In the genomic region with DNA sequence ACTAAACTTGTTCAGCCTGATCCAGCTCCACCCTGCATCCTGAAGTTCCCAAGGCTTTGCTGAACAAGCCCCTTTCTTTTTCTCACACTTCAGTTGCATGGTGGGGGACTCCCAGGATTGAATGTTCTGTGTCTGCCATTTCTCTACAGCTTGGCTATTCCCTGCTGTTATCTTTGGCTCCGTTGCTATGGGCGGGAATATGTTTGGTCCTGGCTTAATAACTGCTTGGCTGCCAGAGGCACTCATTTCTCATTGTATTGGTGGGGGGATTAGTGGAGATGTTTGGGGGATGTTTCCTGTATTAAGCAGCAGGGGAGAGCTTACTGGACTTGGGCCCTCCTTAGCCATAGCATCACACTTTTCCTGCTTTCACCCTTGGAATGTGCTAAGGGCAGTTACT, we compare ENCODE assay signal across 14 mouse cellular contexts.
DNase-seq lines count a peak whose midpoint lies in the region; ATAC-seq and TF ChIP-seq lines count a peak whose summit lies in the region.
"Had no signal": no experiment of that assay in that cellular context is flagged by ENCODE, and none has a peak within 500 bp of the region (broad histone marks: within the 10 kb centered on the region; RNA-seq: fewer than 3 reads in every experiment).

No protein-coding gene starts in this region.

- DNase-seq in embryonic facial prominence, embryonic 14.5 days (ENCODE audit: low spot score): peak; percentile 82
- no peak for DNase-seq in embryonic facial prominence, embryonic 10.5 days (ENCODE audit: low spot score)
- DNase-seq in hindbrain, embryonic 10.5 days (ENCODE audit: low spot score): peak; percentile 12
- DNase-seq in retina, postnatal 1 day: peak; percentile 34
- no peak for DNase-seq in retina, embryonic 14.5 days (ENCODE audit: low spot score)
- DNase-seq in thymus, adult 2 months: no peak
- no peak for DNase-seq in liver, embryonic 11.5 days (ENCODE audit: low spot score)
- DNase-seq: B cell, adult 2 months; cerebellum, adult 11-12 months; kidney, adult 9 months had no signal

- H3K4me1 ChIP-seq in embryonic facial prominence, embryonic 14.5 days (ENCODE audit: control insufficient read depth, insufficient read depth, low read length): peaks cover 11% of the 10 kb centered on the region; the same call in 1 of the 2 replicates
- H3K4me1 ChIP-seq in embryonic facial prominence, embryonic 10.5 days: peaks cover 10% of the 10 kb centered on the region
- peaks cover 9% of the 10 kb centered on the region for H3K4me1 ChIP-seq in hindbrain, embryonic 10.5 days (replicated peaks)
- 0 out of 2 replicates have a peak, but pooled peaks cover 5% of the 10 kb centered on the region for H3K4me1 ChIP-seq in hindbrain, embryonic 12.5 days
- no peaks in the 10 kb centered on the region for H3K4me1 ChIP-seq in thymus, adult 2 months (replicated peaks; ENCODE audit: control insufficient read depth, insufficient read depth, low read length)
- H3K4me1 ChIP-seq in liver, embryonic 11.5 days (replicated peaks; ENCODE audit: control insufficient read depth, insufficient read depth, low read length): no peaks in the 10 kb centered on the region

- peak; percentile 50; the same call in 1 of the 2 replicates for ATAC-seq in embryonic facial prominence, embryonic 14.5 days (ENCODE audit: low read depth)
- no peak for ATAC-seq in hindbrain, embryonic 12.5 days (ENCODE audit: low FRiP score)
- ATAC-seq in liver, embryonic 11.5 days (replicated peaks; ENCODE audit: low FRiP score): no peak

- no peaks in the 10 kb centered on the region for H3K27me3 ChIP-seq in embryonic facial prominence, embryonic 14.5 days (replicated peaks; ENCODE audit: control insufficient read depth, insufficient read depth, low read length)
- H3K27me3 ChIP-seq in embryonic facial prominence, embryonic 10.5 days (replicated peaks; ENCODE audit: low read depth, poor library complexity, severe bottlenecking): no peaks in the 10 kb centered on the region
- no peaks in the 10 kb centered on the region for H3K27me3 ChIP-seq in hindbrain, embryonic 10.5 days (ENCODE audit: insufficient read depth, poor library complexity, severe bottlenecking)
- no peaks in the 10 kb centered on the region for H3K27me3 ChIP-seq in hindbrain, embryonic 12.5 days
- H3K27me3 ChIP-seq in thymus, adult 2 months (ENCODE audit: control insufficient read depth, insufficient read depth, low read length): no peaks in the 10 kb centered on the region
- no peaks in the 10 kb centered on the region for H3K27me3 ChIP-seq in liver, embryonic 11.5 days (replicated peaks; ENCODE audit: control insufficient read depth, insufficient read depth, low read length)
- H3K27me3 ChIP-seq: embryonic facial prominence, embryonic 12.5 days; neural tube, embryonic 12.5 days had no signal

- no peak overlapping the region for H3K9ac ChIP-seq in embryonic facial prominence, embryonic 14.5 days (ENCODE audit: low read depth, low read length)
- H3K9ac ChIP-seq in hindbrain, embryonic 12.5 days: no peak overlapping the region
- H3K9ac ChIP-seq in liver, embryonic 11.5 days (ENCODE audit: low read depth, low read length): no peak overlapping the region
- H3K9ac ChIP-seq: embryonic facial prominence, embryonic 12.5 days; neural tube, embryonic 12.5 days had no signal

- 17% methylated on average over 2 of the region's 2 CpGs for WGBS in embryonic facial prominence, embryonic 14.5 days
- WGBS in embryonic facial prominence, embryonic 10.5 days: 24% methylated on average over 2 of the region's 2 CpGs
- WGBS in hindbrain, embryonic 10.5 days: 36% methylated on average over 2 of the region's 2 CpGs
- WGBS in hindbrain, embryonic 12.5 days: 33% methylated on average over 2 of the region's 2 CpGs
- 68% methylated on average over 2 of the region's 2 CpGs for WGBS in thymus, adult 2 months
- 28% methylated on average over 2 of the region's 2 CpGs for WGBS in liver, embryonic 11.5 days

- 0 out of 2 replicates have a peak overlapping the region, but pooled peaks have one; percentile 18 for H3K27ac ChIP-seq in embryonic facial prominence, embryonic 14.5 days (replicated peaks; ENCODE audit: low read depth, low read length)
- H3K27ac ChIP-seq in embryonic facial prominence, embryonic 10.5 days (replicated peaks): no peak overlapping the region
- H3K27ac ChIP-seq in hindbrain, embryonic 10.5 days: no peak overlapping the region
- no peak overlapping the region for H3K27ac ChIP-seq in hindbrain, embryonic 12.5 days
- H3K27ac ChIP-seq in thymus, adult 2 months (ENCODE audit: control insufficient read depth, insufficient read depth, low read length): no peak overlapping the region
- no peak overlapping the region for H3K27ac ChIP-seq in liver, embryonic 11.5 days (ENCODE audit: low read depth, low read length)
- H3K27ac ChIP-seq: embryonic facial prominence, embryonic 12.5 days; layer of hippocampus, adult 2 months; neural tube, embryonic 12.5 days had no signal

- H3K4me2 ChIP-seq in embryonic facial prominence, embryonic 14.5 days (ENCODE audit: low read depth, low read length): no peak overlapping the region
- no peak overlapping the region for H3K4me2 ChIP-seq in hindbrain, embryonic 12.5 days (replicated peaks)
- H3K4me2 ChIP-seq in liver, embryonic 11.5 days: no peak overlapping the region
- H3K4me2 ChIP-seq: embryonic facial prominence, embryonic 12.5 days; neural tube, embryonic 12.5 days had no signal

- H3K9me3 ChIP-seq in embryonic facial prominence, embryonic 14.5 days (ENCODE audit: control insufficient read depth, low read length): no peaks in the 10 kb centered on the region
- H3K9me3 ChIP-seq in embryonic facial prominence, embryonic 10.5 days: no peaks in the 10 kb centered on the region
- H3K9me3 ChIP-seq in hindbrain, embryonic 10.5 days: peaks cover 6% of the 10 kb centered on the region; the same call in 1 of the 2 replicates
- peaks cover 4% of the 10 kb centered on the region; the same call in 1 of the 2 replicates for H3K9me3 ChIP-seq in hindbrain, embryonic 12.5 days (replicated peaks)
- no peaks in the 10 kb centered on the region for H3K9me3 ChIP-seq in liver, embryonic 11.5 days (ENCODE audit: control insufficient read depth, low read length)
- H3K9me3 ChIP-seq: embryonic facial prominence, embryonic 12.5 days; neural tube, embryonic 12.5 days had no signal

- no peak overlapping the region for H3K4me3 ChIP-seq in embryonic facial prominence, embryonic 14.5 days (ENCODE audit: low read depth, low read length)
- no peak overlapping the region for H3K4me3 ChIP-seq in embryonic facial prominence, embryonic 10.5 days
- no peak overlapping the region for H3K4me3 ChIP-seq in hindbrain, embryonic 10.5 days
- no peak overlapping the region for H3K4me3 ChIP-seq in hindbrain, embryonic 12.5 days
- H3K4me3 ChIP-seq in thymus, adult 2 months (ENCODE audit: control insufficient read depth, insufficient read depth, low read length): no peak overlapping the region
- no peak overlapping the region for H3K4me3 ChIP-seq in liver, embryonic 11.5 days (ENCODE audit: low read depth, low read length)
- H3K4me3 ChIP-seq: embryonic facial prominence, embryonic 12.5 days; layer of hippocampus, adult 2 months; neural tube, embryonic 12.5 days had no signal

- no peak for TF ChIP-seq CTCF in thymus, adult 2 months (IDR thresholded peaks at IDR 0.05; ENCODE audit: borderline replicate concordance, control insufficient read depth, extremely low read depth, insufficient read depth, low read length, poor library complexity)

- no peaks in the 10 kb centered on the region for H3K36me3 ChIP-seq in embryonic facial prominence, embryonic 14.5 days (ENCODE audit: control insufficient read depth, insufficient read depth, low read length)
- no peaks in the 10 kb centered on the region for H3K36me3 ChIP-seq in embryonic facial prominence, embryonic 10.5 days (replicated peaks)
- no peaks in the 10 kb centered on the region for H3K36me3 ChIP-seq in hindbrain, embryonic 10.5 days
- no peaks in the 10 kb centered on the region for H3K36me3 ChIP-seq in hindbrain, embryonic 12.5 days
- H3K36me3 ChIP-seq in thymus, adult 2 months (ENCODE audit: control insufficient read depth, insufficient read depth, low read length): no peaks in the 10 kb centered on the region
- no peaks in the 10 kb centered on the region for H3K36me3 ChIP-seq in liver, embryonic 11.5 days (ENCODE audit: control insufficient read depth, insufficient read depth, low read length)
- H3K36me3 ChIP-seq: embryonic facial prominence, embryonic 12.5 days; neural tube, embryonic 12.5 days had no signal

- TF ChIP-seq POLR2A in thymus, adult 2 months (IDR thresholded peaks at IDR 0.05; ENCODE audit: control insufficient read depth, extremely low read depth, insufficient read depth, low read length, poor library complexity): no peak

Comparison
In these comparisons a context has a peak if more than half of its experiments do, and no peak if none do; other contexts are left out.
1. DNase-seq: peak in embryonic facial prominence, embryonic 14.5 days (single experiment), hindbrain, embryonic 10.5 days (single experiment) and retina, postnatal 1 day (single experiment); none in embryonic facial prominence, embryonic 10.5 days (single experiment), retina, embryonic 14.5 days (single experiment), thymus, adult 2 months (single experiment) and liver, embryonic 11.5 days (single experiment).